Mouse (Mus musculus): ENCODE results near the gene Rabgap1l.

GRCm38 (mm10) chr1:160460346-160460745 lies 332.7 kb downstream of the Rabgap1l start:
- TF ChIP-seq POLR2A (IDR thresholded peaks at IDR 0.05; ENCODE audit: extremely low read depth, insufficient read depth, low read length) (no peak), CTCF (IDR thresholded peaks at IDR 0.05; ENCODE audit: extremely low read depth, insufficient read depth, low read length) (no peak)

Measured in cortical plate, adult 2 months (tissue).